ENCODE assay signal across 24 mouse cellular contexts in the genomic region with DNA sequence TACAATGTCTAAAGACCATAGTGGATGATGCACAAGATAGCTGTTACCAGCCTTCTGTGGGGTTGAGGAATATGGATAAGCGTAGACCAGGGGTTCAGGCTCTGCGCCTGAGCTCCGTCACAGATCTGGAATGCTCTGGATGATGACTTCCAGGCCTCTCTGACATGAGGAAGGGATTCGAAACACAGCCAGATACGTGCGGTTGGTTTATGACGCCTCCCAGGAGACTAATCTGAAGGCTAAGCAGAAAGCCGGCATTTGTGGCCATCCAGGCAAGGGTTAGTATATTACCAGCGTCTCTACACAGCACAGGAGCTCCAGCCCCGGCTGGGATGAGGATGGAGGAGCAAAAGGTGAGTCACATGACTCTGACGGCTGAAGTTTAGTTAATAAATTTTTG.
A peak's percentile ranks its signal among the peaks of the same experiment; 100 is the strongest.
DNase-seq lines count a peak whose midpoint lies in the region; ATAC-seq lines count a peak whose summit lies in the region.
"Had no signal": no experiment of that assay in that cellular context is flagged by ENCODE, and none has a peak within 500 bp of the region (broad histone marks: within the 10 kb centered on the region; RNA-seq: fewer than 3 reads in every experiment).

No protein-coding gene starts in this region.

- no peaks in the 10 kb centered on the region for H3K9me3 ChIP-seq in kidney, embryonic 16.5 days (ENCODE audit: low read length)
- H3K9me3 ChIP-seq in forebrain, embryonic 14.5 days (replicated peaks; ENCODE audit: control insufficient read depth, low read length): no peaks in the 10 kb centered on the region
- H3K9me3 ChIP-seq: forebrain, embryonic 15.5 days; liver, embryonic 12.5 days; midbrain, embryonic 10.5 days; neural tube, embryonic 12.5 days had no signal

- H3K27me3 ChIP-seq in kidney, embryonic 16.5 days (ENCODE audit: insufficient read depth, low read length): no peaks in the 10 kb centered on the region
- H3K27me3 ChIP-seq in forebrain, embryonic 14.5 days (replicated peaks; ENCODE audit: control insufficient read depth, insufficient read depth, low read length): no peaks in the 10 kb centered on the region
- H3K27me3 ChIP-seq: forebrain, embryonic 15.5 days; liver, embryonic 12.5 days; neural tube, embryonic 12.5 days had no signal

- no peak overlapping the region for H3K4me2 ChIP-seq in kidney, embryonic 16.5 days (replicated peaks; ENCODE audit: low read depth, low read length)
- no peak overlapping the region for H3K4me2 ChIP-seq in forebrain, embryonic 14.5 days (ENCODE audit: low read length)
- H3K4me2 ChIP-seq: forebrain, embryonic 15.5 days; hindbrain, embryonic 14.5 days; liver, embryonic 12.5 days; lung, embryonic 14.5 days; neural tube, embryonic 12.5 days had no signal

- H3K9ac ChIP-seq in kidney, embryonic 16.5 days (replicated peaks; ENCODE audit: low read length): no peak overlapping the region
- H3K9ac ChIP-seq in forebrain, embryonic 14.5 days (ENCODE audit: low read length): no peak overlapping the region
- H3K9ac ChIP-seq: forebrain, embryonic 15.5 days; hindbrain, embryonic 14.5 days; liver, embryonic 12.5 days; lung, embryonic 14.5 days; neural tube, embryonic 12.5 days had no signal

- 0 out of 2 replicates have a peak, but pooled peaks have one; percentile 39 for ATAC-seq in kidney, embryonic 16.5 days (ENCODE audit: low FRiP score, low TSS enrichment)
- no peak for ATAC-seq in forebrain, embryonic 14.5 days
- ATAC-seq: activated CD4-positive, CD25-positive, alpha-beta regulatory T cell, adult 4 months; CD4-positive, CD25-positive, alpha-beta regulatory T cell, adult 4 months; forebrain, embryonic 15.5 days; liver, embryonic 12.5 days had no signal

- H3K4me1 ChIP-seq in kidney, embryonic 16.5 days (ENCODE audit: insufficient read depth, low read length): peaks cover 5% of the 10 kb centered on the region; the same call in 1 of the 2 replicates
- H3K4me1 ChIP-seq in forebrain, embryonic 14.5 days (ENCODE audit: control insufficient read depth, insufficient read depth, low read length): no peaks in the 10 kb centered on the region
- H3K4me1 ChIP-seq: forebrain, embryonic 15.5 days; liver, embryonic 12.5 days had no signal

- no peak overlapping the region for H3K27ac ChIP-seq in kidney, embryonic 16.5 days (ENCODE audit: low read length)
- H3K27ac ChIP-seq in forebrain, embryonic 14.5 days (ENCODE audit: low read depth, low read length): no peak overlapping the region
- H3K27ac ChIP-seq: forebrain, embryonic 15.5 days; hindbrain, embryonic 14.5 days; layer of hippocampus, adult 2 months; liver, embryonic 12.5 days; midbrain, embryonic 10.5 days; neural tube, embryonic 12.5 days had no signal

- H3K4me3 ChIP-seq in kidney, embryonic 16.5 days (ENCODE audit: low read length): no peak overlapping the region
- H3K4me3 ChIP-seq in forebrain, embryonic 14.5 days (ENCODE audit: low read depth, low read length): no peak overlapping the region
- H3K4me3 ChIP-seq: forebrain, embryonic 15.5 days; layer of hippocampus, adult 2 months; liver, embryonic 12.5 days; midbrain, embryonic 10.5 days; neural tube, embryonic 12.5 days had no signal

- no peaks in the 10 kb centered on the region for H3K36me3 ChIP-seq in kidney, embryonic 16.5 days (ENCODE audit: insufficient read depth, low read length)
- H3K36me3 ChIP-seq in forebrain, embryonic 14.5 days (ENCODE audit: control insufficient read depth, insufficient read depth, low read length): no peaks in the 10 kb centered on the region
- H3K36me3 ChIP-seq: forebrain, embryonic 15.5 days; liver, embryonic 12.5 days; midbrain, embryonic 10.5 days; neural tube, embryonic 12.5 days had no signal

- peak; percentile 29 for DNase-seq in embryo, embryonic 11.5 days (ENCODE audit: low read depth, low spot score)
- DNase-seq in embryo, embryonic 10.5 days (ENCODE audit: low spot score): no peak
- no peak for DNase-seq in kidney, postnatal 36 days
- DNase-seq in forelimb bud, embryonic 11.5 days (ENCODE audit: low read depth, low spot score): peak; percentile 47
- peak; percentile 72 for DNase-seq in mesoderm, embryonic 11.5 days (ENCODE audit: low read depth, low spot score)
- no peak for DNase-seq in forebrain, embryonic 14.5 days (ENCODE audit: low spot score)
- DNase-seq in heart, adult 11 months: no peak
- DNase-seq: adrenal gland, postnatal 14 days; cerebellum, postnatal 10 days; gastrocnemius, postnatal 36 days; kidney, adult 8-10 months; layer of hippocampus, postnatal 36 days; lung, embryonic 14.5 days; lung, postnatal 4 days; thymus, postnatal 36 days had no signal

- WGBS in kidney, embryonic 16.5 days: 53% methylated on average over 11 of the region's 11 CpGs
- WGBS in forebrain, embryonic 14.5 days: 91% methylated on average over 11 of the region's 11 CpGs

Comparison
In these comparisons a context has a peak if more than half of its experiments do, and no peak if none do; other contexts are left out.
1. DNase-seq: peak in embryo, embryonic 11.5 days (single experiment), forelimb bud, embryonic 11.5 days (single experiment) and mesoderm, embryonic 11.5 days (single experiment); none in embryo, embryonic 10.5 days (single experiment), kidney, postnatal 36 days (0 of 2), forebrain, embryonic 14.5 days (single experiment) and heart, adult 11 months (single experiment).